Mouse (Mus musculus) neutrophil, adult 5-6 weeks (primary cell): ENCODE measurements around the gene Foxn3. TPM values are rescaled to one million over a fixed set of nuclear protein-coding genes. Genes with fewer than 3 reads are reported as not detected.

Experiments
- ATAC-seq: fragments of 151-379, 151-347 bp; 2 replicates; pipeline ENCODE4 v1.8.0; 2017; ENCODE audit warnings: mild to moderate bottlenecking, moderate TSS enrichment; ENCODE audit not compliant: insufficient number of reproducible peaks, poor library complexity, low FRiP score, severe bottlenecking; ENCODE audit errors: extremely low read depth
- total RNA-seq: library from RNA; stranded (forward); fragments of 200-1000 nt; gene quantifications from 2 replicates; pipeline ENCODE4 v1.2.3, GENCODE M21; 2017

The Foxn3 gene
- total RNA-seq, 1 experiment from 2014 or later = 92.8 TPM

DNA sequence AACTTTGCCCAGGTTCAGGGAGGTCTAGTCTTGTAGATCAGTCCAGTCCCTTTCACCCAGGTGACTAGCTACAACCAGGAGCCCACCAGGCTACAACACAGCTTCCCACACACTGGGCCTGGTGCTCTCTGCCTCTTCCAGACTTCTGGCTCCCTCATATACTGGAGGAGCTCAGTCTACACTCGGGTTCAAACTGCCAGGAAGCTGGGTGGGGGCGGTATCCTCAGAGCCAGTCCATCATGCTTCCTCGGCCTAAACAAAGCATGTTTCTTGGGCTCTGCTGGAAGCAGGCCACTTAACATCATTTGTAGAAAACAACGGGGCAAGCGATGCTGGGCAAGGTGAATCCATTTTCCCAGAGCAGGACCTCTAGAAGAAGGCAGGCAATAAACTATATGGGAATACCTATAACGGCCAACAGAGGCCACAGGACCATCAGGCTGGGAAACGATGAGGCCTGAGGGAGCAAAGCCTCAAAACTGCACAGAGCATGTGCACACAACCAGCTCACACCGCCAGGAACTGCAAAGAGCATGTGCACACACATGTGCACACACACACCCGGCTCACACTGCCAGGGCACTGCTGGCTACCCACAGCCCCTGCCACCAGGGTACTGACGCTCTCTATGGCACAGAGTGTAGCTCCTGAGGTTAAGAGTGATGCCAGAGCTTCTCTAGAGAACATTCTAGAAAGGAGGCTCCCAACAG, 214.3 kb downstream of the Foxn3 start:
- no peak for ATAC-seq

DNA sequence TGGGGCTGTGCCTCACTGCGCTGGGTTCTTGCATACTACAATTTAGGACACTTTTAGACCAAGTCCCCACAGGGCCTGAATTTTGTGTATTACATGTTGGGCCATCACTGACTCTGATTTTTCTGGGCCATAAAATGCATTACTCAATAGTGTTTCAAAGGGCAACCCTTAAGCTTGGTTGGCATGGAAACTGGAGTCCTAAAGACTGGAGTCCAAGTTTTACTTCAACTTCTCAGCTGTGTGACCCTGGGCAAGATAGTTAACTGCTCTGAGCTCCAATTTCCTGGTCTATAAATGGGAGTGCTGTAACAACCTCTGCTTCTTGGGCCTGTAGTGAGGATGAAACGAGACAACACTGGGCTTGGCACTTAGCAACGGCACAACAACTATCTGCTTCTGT, 215.9 kb downstream of the Foxn3 start:
- ATAC-seq = no peak

DNA sequence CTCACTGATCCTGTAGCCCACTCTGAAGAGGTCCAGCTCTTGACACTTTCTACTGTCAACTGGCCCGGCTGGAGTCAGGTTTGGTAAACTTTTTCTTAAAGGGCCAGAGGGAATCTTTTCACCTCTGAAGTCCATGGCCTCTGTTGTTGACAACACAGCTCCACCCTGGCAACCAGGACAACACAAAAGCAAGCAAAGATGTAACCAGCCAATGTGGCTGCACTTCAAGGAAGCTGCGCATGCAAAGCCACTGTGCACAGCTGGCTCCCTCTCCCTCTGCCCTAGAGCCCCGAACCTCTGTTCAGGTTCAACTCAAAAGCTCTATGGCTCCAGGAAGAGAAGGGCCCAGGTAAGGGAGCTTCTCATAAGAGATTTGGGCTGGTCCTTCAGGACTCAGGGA, 216.4 kb downstream of the Foxn3 start:
- ATAC-seq = no peak

DNA sequence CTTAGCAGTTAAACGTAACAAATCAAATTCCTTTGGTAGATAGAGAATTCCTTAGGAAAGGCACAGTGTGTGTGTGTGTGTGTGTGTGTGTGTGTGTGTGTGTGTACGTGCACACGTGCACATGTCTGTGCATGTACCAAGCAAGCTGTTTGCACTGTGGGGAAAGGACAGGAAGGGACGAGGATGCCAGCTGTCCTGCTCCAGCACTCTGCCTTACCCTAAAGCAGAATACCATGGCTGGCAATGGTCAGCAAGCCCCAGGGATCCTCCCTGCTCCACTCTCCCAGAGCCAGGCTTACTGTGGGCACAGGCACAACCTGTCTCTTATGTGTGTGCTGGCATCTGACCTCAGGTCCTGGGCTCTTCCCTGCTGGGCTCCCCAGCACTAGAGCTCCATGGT, 218.1 kb downstream of the Foxn3 start:
- no peak for ATAC-seq

DNA sequence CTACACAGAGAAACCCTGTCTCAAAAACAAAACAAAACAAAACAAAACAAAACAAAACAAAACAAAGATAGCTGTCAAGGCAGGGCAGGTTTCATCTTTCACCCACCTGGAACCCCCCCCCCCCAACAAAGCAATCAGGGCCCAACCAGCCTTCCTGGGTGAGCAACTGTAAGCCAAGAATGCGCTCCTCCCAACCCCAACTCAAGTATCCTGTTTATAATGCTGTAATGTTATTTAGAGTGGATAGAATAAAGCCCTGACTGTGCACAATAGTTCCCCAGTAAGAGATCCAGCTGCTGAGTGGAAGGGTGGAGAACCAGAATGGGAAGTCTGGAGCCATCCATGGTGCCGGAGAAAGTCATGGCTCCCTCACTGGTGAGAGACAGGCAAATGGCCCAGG, 220.0 kb downstream of the Foxn3 start:
- ATAC-seq = no peak

DNA sequence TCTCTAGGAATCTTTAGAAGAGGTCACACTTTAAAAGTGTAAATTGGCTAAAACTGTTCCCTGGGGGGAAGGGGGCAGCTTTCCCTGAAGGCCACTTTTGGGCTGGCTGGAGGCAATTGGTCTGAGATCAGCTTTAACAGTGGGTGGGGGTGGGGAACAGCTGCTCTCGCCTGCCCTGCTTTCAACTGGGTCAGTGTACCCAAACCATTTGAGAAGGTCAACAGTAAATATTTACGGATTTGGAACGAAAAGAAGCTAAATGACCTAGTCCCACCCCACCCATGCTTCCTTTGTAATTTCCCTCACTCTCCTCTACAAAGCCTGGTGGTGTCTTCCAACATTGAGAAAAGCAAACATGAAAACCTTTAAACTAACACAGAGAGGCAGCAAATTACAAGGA, 221.2 kb downstream of the Foxn3 start:
- ATAC-seq = no peak

DNA sequence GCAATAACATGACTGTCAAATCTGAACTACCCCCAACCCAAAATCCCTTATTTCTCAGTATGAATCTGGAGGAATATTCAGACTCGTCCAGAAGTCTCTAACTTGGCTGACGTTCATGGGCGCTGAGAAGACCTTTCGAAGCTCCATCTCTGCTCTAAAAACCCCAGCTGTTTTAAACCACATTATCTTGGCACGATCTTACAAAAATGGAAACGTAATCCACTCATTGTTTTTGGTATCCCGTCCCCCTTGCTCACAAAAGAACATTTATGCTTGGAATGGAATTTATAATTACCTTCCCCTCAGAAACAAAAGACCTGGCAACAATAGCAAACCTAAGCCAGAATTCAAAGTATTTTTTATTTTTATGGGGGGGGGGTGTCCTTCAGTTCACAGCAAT, 221.6 kb downstream of the Foxn3 start:
- no peak for ATAC-seq

DNA sequence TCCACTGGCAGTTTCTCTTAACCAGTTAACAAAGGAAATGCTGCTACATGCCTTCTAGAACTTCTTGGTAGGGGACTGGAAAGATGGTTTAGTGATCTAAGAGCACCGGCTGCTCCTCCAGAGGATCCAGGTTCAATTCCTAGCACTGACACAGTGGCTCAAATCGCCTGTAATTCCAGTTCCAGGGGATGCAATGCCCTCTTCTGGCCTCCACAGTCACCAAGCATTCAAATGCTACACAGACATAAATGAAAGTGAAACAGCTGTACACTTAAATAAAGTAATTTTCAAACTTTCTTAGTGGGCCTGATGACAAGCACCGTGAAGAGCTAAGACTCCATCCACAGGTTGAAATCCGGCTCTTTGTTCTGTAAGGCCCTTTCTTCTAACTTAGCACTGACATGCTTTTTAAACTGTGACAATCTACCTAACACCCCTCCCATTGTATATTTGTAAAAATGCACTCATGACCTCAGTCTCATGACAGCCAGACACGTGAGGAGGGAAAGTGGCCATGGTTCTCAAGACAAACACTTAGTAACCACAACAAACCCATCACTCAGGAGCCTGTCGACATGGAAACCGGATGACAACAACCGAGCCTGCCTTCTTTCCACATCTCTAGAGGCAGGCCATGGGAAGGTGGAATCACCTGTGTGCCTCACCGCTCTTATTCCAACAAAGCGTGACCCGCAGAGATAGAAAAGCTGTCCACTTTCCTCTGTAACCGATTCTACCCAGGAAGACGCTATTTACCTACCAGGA, 222.8 kb downstream of the Foxn3 start:
- ATAC-seq = no peak

DNA sequence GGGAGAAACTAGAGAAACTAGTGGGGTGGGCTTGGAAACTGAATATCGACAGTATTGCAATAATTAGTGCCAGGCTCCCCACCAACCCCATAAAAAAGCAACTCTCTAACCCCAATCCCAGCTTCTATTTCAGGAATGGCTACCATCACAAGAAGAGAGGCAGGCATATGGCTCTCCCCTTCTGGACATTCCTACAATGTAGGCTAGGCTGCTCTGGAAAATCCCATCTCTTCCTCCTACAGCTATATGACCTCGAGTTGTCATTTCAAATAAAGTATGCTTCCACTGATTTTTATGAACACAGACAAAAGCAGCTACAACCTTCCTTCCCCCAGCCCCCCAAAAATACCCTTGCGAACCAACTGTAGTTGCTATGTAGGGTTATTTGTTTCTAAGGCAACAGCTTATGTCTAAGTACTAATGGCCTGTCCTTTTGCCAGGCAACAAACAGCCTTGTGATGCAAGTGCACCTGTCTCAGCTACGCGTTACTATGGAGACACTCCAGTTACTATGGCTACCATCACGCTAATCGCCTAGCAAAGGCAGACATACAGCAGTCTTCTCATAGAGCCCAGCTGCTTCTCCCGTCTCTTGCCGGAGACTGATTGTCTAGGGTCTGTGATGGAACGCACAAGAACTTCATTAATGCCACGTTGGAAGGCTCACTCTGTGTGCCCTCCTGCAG, 223.6 kb downstream of the Foxn3 start:
- no peak for ATAC-seq

DNA sequence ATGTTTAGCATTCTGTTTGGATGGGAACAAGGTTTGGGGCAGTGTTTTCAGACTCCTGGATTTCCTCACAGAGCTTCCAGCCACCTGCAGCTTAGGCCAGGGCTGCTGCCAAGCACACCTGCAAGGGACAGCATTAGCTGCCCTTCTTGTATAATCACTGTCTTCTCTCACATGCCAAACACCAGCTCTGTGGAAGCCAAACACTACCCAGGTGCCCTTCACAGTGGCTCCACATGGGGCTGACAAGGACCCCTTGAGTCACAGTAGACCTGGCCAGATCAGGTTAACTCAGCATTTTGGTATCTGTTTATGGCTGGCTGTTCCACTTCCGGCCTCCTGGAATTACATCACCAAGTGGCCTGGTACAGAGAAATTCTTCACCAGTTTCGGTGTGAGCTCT, 224.6 kb downstream of the Foxn3 start:
- ATAC-seq = no peak

DNA sequence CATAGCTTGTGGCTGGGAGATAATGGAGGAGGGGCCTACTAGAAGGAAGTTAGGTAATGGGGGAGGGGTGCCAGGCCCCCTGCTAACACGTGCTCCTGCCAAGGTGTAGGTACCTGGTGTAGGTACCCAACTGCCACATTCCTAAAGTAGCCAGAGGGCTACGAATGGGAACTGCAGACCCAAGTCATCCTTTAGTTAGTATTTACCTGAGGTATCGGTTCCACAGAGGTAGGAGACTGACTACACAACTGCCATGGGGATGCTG, 226.3 kb downstream of the Foxn3 start:
- no peak for ATAC-seq

DNA sequence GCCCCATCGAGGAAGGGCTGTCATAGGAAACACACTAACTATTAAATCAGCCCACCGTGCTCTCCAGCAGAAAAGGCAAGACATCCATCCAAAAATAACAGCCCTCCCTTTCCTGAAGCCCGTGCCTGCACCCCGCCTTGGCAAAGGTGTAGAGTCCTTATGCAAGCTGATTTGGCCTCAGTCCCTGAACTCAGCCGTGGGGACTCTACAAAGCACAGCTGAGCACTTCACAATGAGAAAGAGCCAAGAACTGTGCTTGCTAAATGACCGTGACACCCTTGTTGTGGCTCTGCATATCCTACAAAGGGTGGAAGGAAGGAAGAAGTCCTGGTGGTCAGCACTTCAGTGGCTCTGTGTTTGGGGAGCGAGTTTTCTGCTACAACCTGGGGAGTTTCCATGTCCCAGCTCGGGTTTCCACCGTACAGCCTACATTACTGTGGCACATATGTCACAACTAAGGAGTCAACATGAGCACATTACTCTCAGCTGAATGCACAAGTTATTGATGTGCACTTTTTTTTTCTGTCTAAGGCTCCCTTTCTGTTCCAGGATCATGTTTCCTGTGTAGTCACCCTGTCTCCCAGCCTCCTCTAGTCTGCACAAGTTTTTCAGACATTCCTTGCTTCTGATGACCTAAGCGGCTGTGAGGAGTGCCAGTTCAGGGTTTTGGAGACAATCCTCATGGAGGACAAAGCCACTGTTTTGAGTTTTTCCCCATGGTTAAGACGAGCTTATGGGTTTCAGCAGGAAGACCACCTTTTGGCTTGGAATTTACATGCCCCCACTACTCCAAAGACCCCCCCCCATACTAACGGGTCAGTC, 226.8 kb downstream of the Foxn3 start:
- no peak for ATAC-seq

DNA sequence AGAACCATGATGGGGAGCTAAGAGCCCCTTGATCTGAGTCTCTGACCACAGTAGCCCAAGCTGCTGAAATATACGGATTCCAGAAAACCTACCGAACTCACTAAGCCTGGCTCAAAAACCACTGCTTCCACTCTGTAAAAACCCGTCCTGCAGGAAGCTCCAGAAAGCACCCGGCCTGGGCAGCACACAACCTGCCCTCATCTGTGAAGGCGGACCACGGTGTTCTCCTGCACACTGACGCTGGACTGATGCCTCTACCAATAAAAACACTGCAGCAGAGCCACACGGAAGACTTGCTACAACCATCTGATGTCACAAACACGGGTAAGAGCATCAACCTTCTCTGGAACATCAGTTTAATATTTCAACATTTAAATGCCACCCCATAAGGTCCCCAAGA, 227.8 kb downstream of the Foxn3 start:
- no peak for ATAC-seq

DNA sequence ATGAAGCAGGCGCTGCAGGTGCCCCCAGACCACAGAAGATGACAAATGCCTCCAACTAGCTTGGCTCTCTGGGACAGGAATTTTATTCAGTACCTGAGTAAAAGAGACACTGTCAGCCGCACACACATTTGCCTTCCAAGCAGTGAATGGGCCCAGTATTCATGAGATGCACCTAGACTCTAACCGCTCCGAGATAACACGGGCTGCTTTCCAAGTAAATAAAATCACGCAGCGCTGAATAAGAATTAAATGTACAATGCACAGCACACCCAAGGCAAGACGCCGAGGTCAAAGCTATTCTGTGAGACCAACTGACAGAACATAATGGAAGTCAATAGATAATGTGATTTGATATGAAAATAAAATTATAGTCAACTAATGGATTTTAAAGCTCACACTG, 229.4 kb downstream of the Foxn3 start:
- no peak for ATAC-seq

DNA sequence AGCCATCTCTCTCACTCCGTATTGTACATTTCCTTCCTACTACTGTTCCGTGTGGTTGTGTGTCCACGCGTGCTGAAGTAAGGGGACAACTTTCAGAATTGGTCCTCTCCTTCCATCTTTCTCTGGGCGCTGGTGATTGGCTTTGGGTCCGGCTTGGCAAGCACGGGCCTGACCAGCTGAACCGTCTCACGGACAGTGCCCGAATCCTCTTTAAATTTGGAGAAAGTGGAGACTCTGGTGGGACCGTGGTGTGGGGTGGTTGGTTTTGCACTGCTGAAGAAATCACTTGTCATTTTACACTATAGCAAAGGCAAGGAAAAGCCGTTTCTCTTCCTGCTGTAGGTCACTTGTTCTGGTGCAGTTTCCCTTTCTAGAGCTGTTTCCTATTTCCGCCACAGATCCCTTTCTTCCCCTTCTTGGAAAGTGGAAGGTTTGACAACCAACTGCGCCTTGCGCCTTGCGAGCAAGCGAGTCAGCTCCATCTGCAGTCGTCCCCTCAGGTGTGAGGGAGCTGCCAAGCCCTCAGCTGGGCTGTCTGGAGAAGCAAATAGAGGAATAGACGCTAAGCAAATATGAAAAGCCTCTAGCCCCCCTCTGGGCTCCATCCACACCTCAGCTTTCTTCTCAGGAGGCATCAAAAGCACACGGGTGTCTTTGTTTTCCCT, 229.9 kb downstream of the Foxn3 start:
- no peak for ATAC-seq

DNA sequence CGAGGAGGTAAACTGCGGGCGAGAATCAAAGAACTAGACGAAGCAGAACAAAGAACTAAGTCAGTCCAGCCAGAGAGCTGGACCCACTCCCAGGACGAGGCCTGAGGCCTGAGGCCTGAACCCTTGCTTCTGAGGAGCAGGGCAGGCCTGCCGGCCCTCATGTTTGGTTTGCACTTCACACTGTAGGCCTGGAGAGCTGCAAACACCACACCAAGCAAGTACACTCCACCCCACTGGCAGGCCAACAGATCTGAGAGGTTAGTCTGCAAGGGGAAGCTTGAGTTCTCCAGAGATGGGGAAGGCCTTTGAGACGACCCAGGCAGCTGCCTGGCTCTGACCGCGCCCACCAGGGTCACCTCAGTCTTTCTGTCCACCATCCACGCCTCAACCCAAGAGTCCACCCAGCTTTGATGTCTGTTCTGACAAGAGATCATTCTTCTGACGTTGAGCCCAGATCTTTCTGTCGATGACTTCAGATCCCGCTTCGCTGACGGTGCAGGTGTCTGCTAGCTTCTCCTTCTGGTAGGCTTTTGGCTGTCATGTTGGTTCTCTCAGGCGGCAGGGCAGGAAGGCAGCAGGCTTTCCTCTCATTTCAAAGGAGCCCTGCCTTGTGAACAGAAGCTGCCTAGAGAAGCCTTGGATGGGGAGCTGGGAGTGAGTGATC, 231.1 kb downstream of the Foxn3 start:
- ATAC-seq = no peak

DNA sequence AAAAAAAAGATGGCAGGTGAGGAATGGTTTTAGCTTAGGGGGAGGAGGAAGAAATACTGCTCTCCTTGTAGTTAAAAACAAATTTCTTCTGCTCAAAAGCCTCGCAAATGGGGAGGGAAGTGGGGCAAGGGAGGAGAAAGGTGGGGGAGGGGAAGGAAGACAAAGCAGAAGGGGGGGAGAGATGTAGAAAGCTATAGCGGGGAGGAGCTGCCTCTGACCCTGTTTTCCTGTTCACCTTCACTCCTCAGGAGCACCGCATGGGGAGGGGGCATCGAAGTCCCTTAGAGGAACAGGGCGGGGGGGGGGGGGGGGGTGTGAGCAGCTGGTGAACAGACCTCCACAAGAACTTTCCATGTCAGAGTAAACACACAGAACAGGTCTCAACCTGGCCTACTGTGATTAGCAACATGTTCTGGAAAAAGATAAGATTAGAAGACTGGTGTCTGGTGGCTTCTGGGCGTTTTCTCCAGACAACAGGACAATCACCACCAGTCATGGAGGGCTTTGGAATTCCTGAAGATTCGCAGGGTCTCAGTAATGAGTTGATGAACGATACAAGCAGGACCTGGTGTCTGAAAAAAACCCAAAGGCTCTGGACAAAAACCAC, 231.9 kb downstream of the Foxn3 start:
- no peak for ATAC-seq

DNA sequence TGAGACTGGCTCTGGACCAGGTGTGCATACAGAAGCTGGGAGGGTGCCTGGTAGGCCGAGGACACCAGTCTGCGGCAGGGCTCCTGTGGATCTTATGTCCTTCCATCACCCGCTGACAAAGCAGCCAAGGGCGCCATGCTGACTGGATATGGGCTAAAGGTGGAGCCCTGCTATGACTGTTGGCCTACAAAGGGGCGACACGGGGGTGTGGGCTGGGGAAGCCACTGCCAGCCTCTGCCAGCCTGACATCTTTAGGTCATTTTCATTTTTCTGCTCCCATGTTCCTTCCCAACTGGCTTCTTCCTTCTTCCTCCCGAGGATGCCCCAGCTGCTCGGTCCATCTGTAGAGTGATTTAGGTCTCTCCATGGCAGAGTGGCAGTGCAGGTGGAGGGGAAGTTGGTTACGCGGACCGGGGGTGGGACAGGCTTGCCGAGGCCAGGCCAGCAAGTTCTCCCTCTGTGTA, 232.5 kb downstream of the Foxn3 start:
- no peak for ATAC-seq
